Mouse (Mus musculus): Measurements from ENCODE around the gene Olfr1369-ps1. TPM values are rescaled to one million over a fixed set of nuclear protein-coding genes. Genes with fewer than 3 reads are reported as not detected.

The Olfr1369-ps1 gene
- total RNA-seq, 1 experiment from 2014 or later = not detected

Other genes with a start within 250 kb of the Olfr1369-ps1 start
- gene Olfr1370, start 36.5 kb upstream of the Olfr1369-ps1 start, total RNA-seq (2021) = not detected in 2 replicates
- not detected in 2 replicates for gene Olfr263, start 18.2 kb downstream of the Olfr1369-ps1 start, total RNA-seq (2021)
- gene Olfr1368, start 34.4 kb downstream of the Olfr1369-ps1 start, total RNA-seq (2021) = not detected in 2 replicates
- 49.2 and 59.6 TPM in 2 replicates for gene Trim27, start 68.0 kb downstream of the Olfr1369-ps1 start, total RNA-seq (2021)
- not detected in 2 replicates for gene Gpx5, start 181.2 kb downstream of the Olfr1369-ps1 start, total RNA-seq (2021)
- gene Gpx6, start 200.6 kb downstream of the Olfr1369-ps1 start, total RNA-seq (2021) = not detected in 2 replicates
- gene Olfr1367, start 235.4 kb downstream of the Olfr1369-ps1 start, total RNA-seq (2021) = not detected in 2 replicates

Measured in adrenal gland, postnatal 25 days (tissue).